Comparison of ENCODE assay signal across 23 mouse cellular contexts in genomic region chr1:60829849-60830248, GRCm38 (mm10). TPM values are rescaled to one million over a fixed set of nuclear protein-coding genes. Genes with fewer than 3 reads are reported as not detected.
DNase-seq lines count a peak whose midpoint lies in the region; ATAC-seq and TF ChIP-seq lines count a peak whose summit lies in the region.
"Had no signal": no experiment of that assay in that cellular context is flagged by ENCODE, and none has a peak within 500 bp of the region (broad histone marks: within the 10 kb centered on the region; RNA-seq: fewer than 3 reads in every experiment).

No protein-coding gene starts in this region.

- H3K36me3 ChIP-seq in liver, adult 2 months (ENCODE audit: control insufficient read depth, insufficient read depth, low read length), result no peaks in the 10 kb centered on the region
- H3K36me3 ChIP-seq in liver, embryonic 12.5 days, result no peaks in the 10 kb centered on the region
- H3K36me3 ChIP-seq in intestine, embryonic 16.5 days (ENCODE audit: control insufficient read depth, insufficient read depth, low read length), result no peaks in the 10 kb centered on the region
- no peaks in the 10 kb centered on the region for H3K36me3 ChIP-seq in forebrain, postnatal 0 days (ENCODE audit: insufficient read depth)
- H3K36me3 ChIP-seq: embryonic facial prominence, embryonic 12.5 days; forebrain, embryonic 12.5 days; heart, embryonic 15.5 days; hindbrain, embryonic 10.5 days; hindbrain, embryonic 15.5 days had no signal

- peak; percentile 81 for DNase-seq in liver, adult 2 months (ENCODE audit: extremely low read depth, low read depth, low spot score)
- DNase-seq in 416B (ENCODE audit: low read depth) (peak; percentile 72), adipocyte (ENCODE audit: low spot score) (peak; percentile 23)
- DNase-seq in lung, postnatal 25 days (ENCODE audit: low spot score), result peak; percentile 52
- no peak for DNase-seq in forebrain, postnatal 0 days
- DNase-seq: adrenal gland, postnatal 10 days; cerebellum, adult 11-12 months; cerebellum, adult 9-10 months; cerebellum, postnatal 25 days; gastrocnemius, postnatal 14 days had no signal

- 31% methylated on average over 3 of the region's 3 CpGs for WGBS in liver, adult 2 months
- WGBS in liver, embryonic 12.5 days (ENCODE audit: insufficient replicate concordance), result 22% methylated on average over 3 of the region's 3 CpGs
- WGBS in intestine, embryonic 16.5 days, result 62% methylated on average over 3 of the region's 3 CpGs
- WGBS in forebrain, postnatal 0 days, result 88% methylated on average over 3 of the region's 3 CpGs

- TF ChIP-seq POLR2A in liver, adult 2 months (IDR thresholded peaks at IDR 0.05; ENCODE audit: extremely low read depth, insufficient read depth, low read length), result no peak

- H3K9me3 ChIP-seq in liver, embryonic 12.5 days (replicated peaks), result no peaks in the 10 kb centered on the region
- no peaks in the 10 kb centered on the region for H3K9me3 ChIP-seq in intestine, embryonic 16.5 days (ENCODE audit: control insufficient read depth, low read length)
- H3K9me3 ChIP-seq in forebrain, postnatal 0 days (ENCODE audit: low read length), result no peaks in the 10 kb centered on the region
- H3K9me3 ChIP-seq: embryonic facial prominence, embryonic 12.5 days; forebrain, embryonic 12.5 days; heart, embryonic 15.5 days; hindbrain, embryonic 10.5 days; hindbrain, embryonic 15.5 days had no signal

- H3K9ac ChIP-seq in liver, adult 2 months (ENCODE audit: low read depth, low read length), result no peak overlapping the region
- H3K9ac ChIP-seq in liver, embryonic 12.5 days, result no peak overlapping the region
- no peak overlapping the region for H3K9ac ChIP-seq in intestine, embryonic 16.5 days (ENCODE audit: low read depth, low read length)
- no peak overlapping the region for H3K9ac ChIP-seq in forebrain, postnatal 0 days
- H3K9ac ChIP-seq: embryonic facial prominence, embryonic 12.5 days; forebrain, embryonic 12.5 days; heart, embryonic 15.5 days; hindbrain, embryonic 15.5 days had no signal

- H3K27me3 ChIP-seq in liver, adult 2 months (ENCODE audit: control insufficient read depth, insufficient read depth, low read length), result no peaks in the 10 kb centered on the region
- H3K27me3 ChIP-seq in liver, embryonic 12.5 days (replicated peaks), result no peaks in the 10 kb centered on the region
- no peaks in the 10 kb centered on the region for H3K27me3 ChIP-seq in intestine, embryonic 16.5 days (replicated peaks; ENCODE audit: control insufficient read depth, insufficient read depth, low read length)
- no peaks in the 10 kb centered on the region for H3K27me3 ChIP-seq in forebrain, postnatal 0 days (ENCODE audit: insufficient read depth, low read length)
- H3K27me3 ChIP-seq: embryonic facial prominence, embryonic 12.5 days; forebrain, embryonic 12.5 days; heart, embryonic 15.5 days; hindbrain, embryonic 15.5 days had no signal

- TF ChIP-seq CTCF in liver, adult 2 months (IDR thresholded peaks at IDR 0.05; ENCODE audit: low read depth, low read length), result no peak
- TF ChIP-seq CTCF in forebrain, postnatal 0 days (IDR thresholded peaks at IDR 0.05; ENCODE audit: low read depth), result no peak

- H3K4me2 ChIP-seq in liver, embryonic 12.5 days, result no peak overlapping the region
- no peak overlapping the region for H3K4me2 ChIP-seq in intestine, embryonic 16.5 days (ENCODE audit: low read depth, low read length)
- H3K4me2 ChIP-seq in forebrain, postnatal 0 days (ENCODE audit: low read depth), result no peak overlapping the region
- H3K4me2 ChIP-seq: embryonic facial prominence, embryonic 12.5 days; forebrain, embryonic 12.5 days; heart, embryonic 11.5 days; heart, embryonic 15.5 days; hindbrain, embryonic 15.5 days had no signal

- no peak for ATAC-seq in liver, embryonic 12.5 days
- ATAC-seq in intestine, embryonic 16.5 days, result no peak
- no peak for ATAC-seq in forebrain, postnatal 0 days
- ATAC-seq: forebrain, embryonic 16.5 days had no signal

- peak overlapping the region; percentile 68; the same call in 1 of the 2 replicates for H3K27ac ChIP-seq in liver, adult 2 months (replicated peaks; ENCODE audit: insufficient read depth, low read depth, low read length)
- no peak overlapping the region for H3K27ac ChIP-seq in liver, embryonic 12.5 days
- no peak overlapping the region for H3K27ac ChIP-seq in intestine, embryonic 16.5 days (ENCODE audit: low read length)
- no peak overlapping the region for H3K27ac ChIP-seq in forebrain, postnatal 0 days (ENCODE audit: low read depth, low read length)
- H3K27ac ChIP-seq: embryonic facial prominence, embryonic 12.5 days; forebrain, embryonic 12.5 days; heart, embryonic 15.5 days; hindbrain, embryonic 10.5 days; hindbrain, embryonic 15.5 days had no signal

- H3K4me1 ChIP-seq in liver, adult 2 months (ENCODE audit: control insufficient read depth, insufficient read depth, low read length), result peaks cover 22% of the 10 kb centered on the region
- H3K4me1 ChIP-seq in liver, embryonic 12.5 days, result no peaks in the 10 kb centered on the region
- H3K4me1 ChIP-seq in intestine, embryonic 16.5 days (ENCODE audit: control insufficient read depth, insufficient read depth, low read length), result peaks cover 7% of the 10 kb centered on the region; the same call in 1 of the 2 replicates
- no peaks in the 10 kb centered on the region for H3K4me1 ChIP-seq in forebrain, postnatal 0 days (ENCODE audit: insufficient read depth)
- H3K4me1 ChIP-seq: embryonic facial prominence, embryonic 12.5 days; forebrain, embryonic 12.5 days; hindbrain, embryonic 10.5 days; hindbrain, embryonic 15.5 days had no signal

- H3K79me2 ChIP-seq in liver, adult 2 months (ENCODE audit: control insufficient read depth, insufficient read depth, low read length), result no peaks in the 10 kb centered on the region

- no peak overlapping the region for H3K4me3 ChIP-seq in liver, adult 2 months (ENCODE audit: insufficient read depth, low read depth, low read length)
- no peak overlapping the region for H3K4me3 ChIP-seq in liver, embryonic 12.5 days
- H3K4me3 ChIP-seq in intestine, embryonic 16.5 days (ENCODE audit: low read length), result no peak overlapping the region
- no peak overlapping the region for H3K4me3 ChIP-seq in forebrain, postnatal 0 days (ENCODE audit: low read depth, low read length)
- H3K4me3 ChIP-seq: embryonic facial prominence, embryonic 12.5 days; forebrain, embryonic 12.5 days; heart, embryonic 15.5 days; hindbrain, embryonic 10.5 days; hindbrain, embryonic 15.5 days had no signal

RNA-seq across cellular contexts. Expression of gene Ctla4, which starts 57.0 kb away (rescaled TPM):
- 0.20 TPM in 1 of 2 replicates, not detected in the other for total RNA-seq in liver, adult 2 months (2014; rRNA removed)
- not detected in 2 replicates for polyA plus RNA-seq in liver, adult 2 months (2012; rRNA removed)
- not detected in 2 replicates for polyA plus RNA-seq in liver, embryonic 12.5 days (2016; fragmentation: Nextera tagmentation; extraction: Ambion mirVana)
- not detected in 2 replicates for polyA plus RNA-seq in intestine, embryonic 16.5 days (2015; fragmentation: Nextera tagmentation; extraction: Ambion mirVana)
- total RNA-seq in forebrain, postnatal 0 days (2014; rRNA removed), result 0.10 TPM in 1 of 2 replicates, not detected in the other
- polyA plus RNA-seq in forebrain, postnatal 0 days (2015; fragmentation: Nextera tagmentation; extraction: Ambion mirVana), result not detected in 2 replicates
- total RNA-seq: adrenal gland, postnatal 4 days; ES-E14; gastrocnemius, postnatal 14 days had no signal
- polyA plus RNA-seq: brain, embryonic 14.5 days; embryonic facial prominence, embryonic 12.5 days; forebrain, embryonic 12.5 days; forebrain, embryonic 16.5 days; gonadal fat pad, adult 2 months; hindbrain, embryonic 10.5 days; hindbrain, embryonic 15.5 days had no signal
